Mouse (Mus musculus): ENCODE results near the gene Rae1. TPM values are rescaled to one million over a fixed set of nuclear protein-coding genes. Genes with fewer than 3 reads are reported as not detected.
A peak's percentile ranks its signal among the peaks of the same experiment; 100 is the strongest.

Rae1 gene
- polyA plus RNA-seq, 2 experiments = 123 to 130 TPM

- H3K36me3 ChIP-seq (ENCODE audit: control insufficient read depth, insufficient read depth, low read length) = peaks cover 6% of the 10 kb centered on the region
- H3K4me3 ChIP-seq (replicated peaks; ENCODE audit: low read length) = peak overlapping the region; percentile 65
- DNase-seq (ENCODE audit: low spot score) (no peak), ATAC-seq (ENCODE audit: low FRiP score, low read depth) (no peak)
- peaks cover 34% of the 10 kb centered on the region for H3K4me1 ChIP-seq (ENCODE audit: control insufficient read depth, insufficient read depth, low read length)
- H3K9ac ChIP-seq (ENCODE audit: low read depth, low read length, severe bottlenecking) = peak overlapping the region; percentile 65
- no peak overlapping the region for H3K27ac ChIP-seq (replicated peaks; ENCODE audit: low read depth, low read length)
- no peak for TF ChIP-seq POLR2A (IDR thresholded peaks at IDR 0.05; ENCODE audit: borderline replicate concordance, extremely low read depth, insufficient read depth, insufficient read length)
- WGBS = 24% methylated on average over 10 of the region's 10 CpGs
- H3K9me3 ChIP-seq (ENCODE audit: control insufficient read depth, low read length) = no peaks in the 10 kb centered on the region
- H3K4me2 ChIP-seq (replicated peaks; ENCODE audit: low read depth, low read length, severe bottlenecking) = peak overlapping the region; percentile 88
- no peaks in the 10 kb centered on the region for H3K27me3 ChIP-seq (ENCODE audit: control insufficient read depth, insufficient read depth, low read length)
These were observed 22.9 kb downstream of the Rae1 start for GRCm38 (mm10) chr2:173022813-173023212.

DNA sequence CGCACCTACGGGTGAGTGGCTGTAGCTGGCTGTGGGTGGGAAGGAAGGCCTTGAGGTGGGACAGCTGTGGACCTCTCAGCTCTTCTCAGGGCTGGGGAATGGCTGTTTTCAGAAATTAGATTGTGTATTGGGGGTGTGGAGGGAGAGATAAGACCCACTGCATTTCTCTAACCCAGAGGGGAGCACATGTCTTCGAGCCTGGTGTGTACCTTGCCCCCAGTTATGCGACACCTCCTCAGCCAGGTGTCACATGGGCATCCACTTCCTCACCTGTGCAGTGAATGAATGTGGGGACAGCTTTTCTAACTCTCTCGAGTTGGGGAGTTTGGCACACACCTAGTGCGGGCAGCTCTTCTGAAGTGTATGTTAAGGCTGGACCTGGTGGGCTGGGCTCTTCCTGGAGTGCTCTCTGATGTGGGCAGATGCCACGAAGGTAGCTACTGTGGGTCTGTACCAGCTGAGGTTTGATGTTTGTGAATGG lies 23.5 kb downstream of the Rae1 start:
- no peak for TF ChIP-seq POLR2A (IDR thresholded peaks at IDR 0.05; ENCODE audit: borderline replicate concordance, extremely low read depth, insufficient read depth, insufficient read length)
- ATAC-seq (ENCODE audit: low FRiP score, low read depth) = no peak
- H3K9ac ChIP-seq (ENCODE audit: low read depth, low read length, severe bottlenecking) = no peak overlapping the region
- DNase-seq (ENCODE audit: low spot score) = no peak
- peak overlapping the region; percentile 88 for H3K4me2 ChIP-seq (replicated peaks; ENCODE audit: low read depth, low read length, severe bottlenecking)
- no peaks in the 10 kb centered on the region for H3K27me3 ChIP-seq (ENCODE audit: control insufficient read depth, insufficient read depth, low read length)
- peak overlapping the region; percentile 65; the same call in 1 of the 2 replicates for H3K4me3 ChIP-seq (replicated peaks; ENCODE audit: low read length)
- H3K9me3 ChIP-seq (ENCODE audit: control insufficient read depth, low read length) = no peaks in the 10 kb centered on the region
- H3K4me1 ChIP-seq (ENCODE audit: control insufficient read depth, insufficient read depth, low read length) = peaks cover 34% of the 10 kb centered on the region
- peaks cover 10% of the 10 kb centered on the region for H3K36me3 ChIP-seq (ENCODE audit: control insufficient read depth, insufficient read depth, low read length)
- no peak overlapping the region for H3K27ac ChIP-seq (replicated peaks; ENCODE audit: low read depth, low read length)
- WGBS = 89% methylated on average over 7 of the region's 7 CpGs

DNA sequence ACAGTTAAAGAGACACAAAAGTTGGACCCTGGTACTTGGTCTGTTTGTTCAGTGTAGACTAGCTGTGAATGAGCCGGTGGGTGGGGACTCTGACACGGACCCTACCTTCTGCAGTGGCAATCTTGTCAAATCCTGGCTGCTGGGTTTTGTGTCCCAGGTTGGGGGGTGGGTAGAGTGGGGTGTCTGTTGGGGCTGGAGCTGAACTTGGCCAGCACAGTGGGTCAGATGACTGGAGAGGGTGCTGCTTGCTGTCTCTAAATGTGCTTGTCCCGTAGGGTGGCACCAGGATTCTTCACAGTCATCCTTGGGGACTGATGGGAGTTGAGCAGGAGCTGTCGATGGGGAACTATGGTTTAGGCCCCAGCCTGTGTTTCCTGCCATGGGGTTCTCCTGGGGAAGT lies 24.0 kb downstream of the Rae1 start:
- no peak overlapping the region for H3K4me3 ChIP-seq (replicated peaks; ENCODE audit: low read length)
- H3K36me3 ChIP-seq (ENCODE audit: control insufficient read depth, insufficient read depth, low read length) = peaks cover 14% of the 10 kb centered on the region
- no peak for DNase-seq (ENCODE audit: low spot score)
- no peak for TF ChIP-seq POLR2A (IDR thresholded peaks at IDR 0.05; ENCODE audit: borderline replicate concordance, extremely low read depth, insufficient read depth, insufficient read length)
- no peaks in the 10 kb centered on the region for H3K9me3 ChIP-seq (ENCODE audit: control insufficient read depth, low read length)
- H3K27ac ChIP-seq (replicated peaks; ENCODE audit: low read depth, low read length) = no peak overlapping the region
- H3K4me1 ChIP-seq (ENCODE audit: control insufficient read depth, insufficient read depth, low read length) = peaks cover 34% of the 10 kb centered on the region
- no peaks in the 10 kb centered on the region for H3K27me3 ChIP-seq (ENCODE audit: control insufficient read depth, insufficient read depth, low read length)
- ATAC-seq (ENCODE audit: low FRiP score, low read depth) = no peak
- WGBS = 64% methylated on average over 4 of the region's 4 CpGs
- H3K9ac ChIP-seq (ENCODE audit: low read depth, low read length, severe bottlenecking) = no peak overlapping the region
- H3K4me2 ChIP-seq (replicated peaks; ENCODE audit: low read depth, low read length, severe bottlenecking) = peak overlapping the region; percentile 88

DNA sequence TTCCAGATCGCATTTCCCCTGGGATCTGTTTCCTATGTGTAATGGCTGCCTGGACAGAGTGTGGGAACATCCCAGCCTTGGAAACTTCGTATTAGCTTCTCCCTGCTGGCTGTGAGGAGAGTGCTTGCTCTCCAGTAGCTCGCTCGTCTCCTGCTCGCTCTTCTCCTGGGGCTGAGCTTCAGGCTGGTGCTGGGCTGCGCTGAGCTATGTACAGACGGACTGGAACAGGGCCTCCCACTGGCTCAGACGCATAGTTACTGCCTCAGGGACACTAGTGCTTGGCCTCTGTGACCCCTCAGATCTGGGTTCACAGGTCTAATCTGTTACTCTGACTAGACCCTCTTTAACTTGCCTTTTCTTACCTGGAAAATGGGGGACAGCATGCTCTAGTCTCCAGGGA lies 24.5 kb downstream of the Rae1 start:
- ATAC-seq (ENCODE audit: low FRiP score, low read depth) (no peak), DNase-seq (ENCODE audit: low spot score) (no peak)
- H3K36me3 ChIP-seq (ENCODE audit: control insufficient read depth, insufficient read depth, low read length) = peaks cover 18% of the 10 kb centered on the region
- H3K4me3 ChIP-seq (replicated peaks; ENCODE audit: low read length) = no peak overlapping the region
- 0 out of 2 replicates have a peak overlapping the region, but pooled peaks have one; percentile 88 for H3K4me2 ChIP-seq (replicated peaks; ENCODE audit: low read depth, low read length, severe bottlenecking)
- H3K27ac ChIP-seq (replicated peaks; ENCODE audit: low read depth, low read length) = no peak overlapping the region
- H3K9me3 ChIP-seq (ENCODE audit: control insufficient read depth, low read length) = no peaks in the 10 kb centered on the region
- no peak for TF ChIP-seq POLR2A (IDR thresholded peaks at IDR 0.05; ENCODE audit: borderline replicate concordance, extremely low read depth, insufficient read depth, insufficient read length)
- peaks cover 30% of the 10 kb centered on the region for H3K4me1 ChIP-seq (ENCODE audit: control insufficient read depth, insufficient read depth, low read length)
- H3K9ac ChIP-seq (ENCODE audit: low read depth, low read length, severe bottlenecking) = no peak overlapping the region
- no peaks in the 10 kb centered on the region for H3K27me3 ChIP-seq (ENCODE audit: control insufficient read depth, insufficient read depth, low read length)
- 70% methylated on average over 8 of the region's 8 CpGs for WGBS

DNA sequence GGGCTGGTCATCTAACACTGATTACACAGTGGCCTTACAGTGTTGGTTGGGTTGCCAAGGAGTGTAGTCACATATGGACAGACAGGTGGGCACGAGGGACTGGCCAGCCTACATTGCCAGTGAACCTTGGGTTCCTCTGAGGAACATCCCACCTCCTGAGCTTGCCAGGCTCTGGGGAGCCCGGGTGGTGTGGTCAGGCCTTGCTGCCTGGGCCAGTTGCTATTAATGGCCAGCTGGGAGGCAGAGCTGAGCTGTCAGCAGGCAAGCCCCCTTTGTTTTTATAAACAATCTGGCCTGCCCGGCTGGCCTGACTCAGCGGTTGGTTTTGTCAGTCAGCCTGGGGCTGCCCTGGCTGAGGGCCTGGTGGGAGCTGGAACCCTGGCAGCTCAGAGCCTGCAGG lies 25.0 kb downstream of the Rae1 start:
- Histone ChIP-seq H3K27ac (replicated peaks; ENCODE audit: low read depth, low read length) (no peak overlapping the region), H3K27me3 (ENCODE audit: control insufficient read depth, insufficient read depth, low read length) (no peaks in the 10 kb centered on the region), H3K9ac (ENCODE audit: low read depth, low read length, severe bottlenecking) (peak overlapping the region; percentile 16; the same call in 1 of the 2 replicates), H3K36me3 (ENCODE audit: control insufficient read depth, insufficient read depth, low read length) (peaks cover 23% of the 10 kb centered on the region), H3K4me3 (replicated peaks; ENCODE audit: low read length) (no peak overlapping the region), H3K9me3 (ENCODE audit: control insufficient read depth, low read length) (no peaks in the 10 kb centered on the region), H3K4me1 (ENCODE audit: control insufficient read depth, insufficient read depth, low read length) (peaks cover 28% of the 10 kb centered on the region), H3K4me2 (replicated peaks; ENCODE audit: low read depth, low read length, severe bottlenecking) (no peak overlapping the region)
- DNase-seq (ENCODE audit: low spot score) = no peak
- no peak for TF ChIP-seq POLR2A (IDR thresholded peaks at IDR 0.05; ENCODE audit: borderline replicate concordance, extremely low read depth, insufficient read depth, insufficient read length)
- WGBS = 33% methylated on average over 4 of the region's 4 CpGs
- no peak for ATAC-seq (ENCODE audit: low FRiP score, low read depth)

GRCm38 (mm10) chr2:173026286-173026685 lies 26.4 kb downstream of the Rae1 start:
- peaks cover 30% of the 10 kb centered on the region for H3K36me3 ChIP-seq (ENCODE audit: control insufficient read depth, insufficient read depth, low read length)
- no peak for ATAC-seq (ENCODE audit: low FRiP score, low read depth)

More at GRCm38 (mm10) chr2:173026286-173026685, 26.4 kb downstream of the Rae1 start:
- no peak for DNase-seq (ENCODE audit: low spot score)
- 63% methylated on average over 5 of the region's 5 CpGs for WGBS
- H3K9ac ChIP-seq (ENCODE audit: low read depth, low read length, severe bottlenecking) = no peak overlapping the region
- H3K27me3 ChIP-seq (ENCODE audit: control insufficient read depth, insufficient read depth, low read length) = no peaks in the 10 kb centered on the region
- TF ChIP-seq POLR2A (IDR thresholded peaks at IDR 0.05; ENCODE audit: borderline replicate concordance, extremely low read depth, insufficient read depth, insufficient read length) = no peak
- no peak overlapping the region for H3K27ac ChIP-seq (replicated peaks; ENCODE audit: low read depth, low read length)
- H3K4me1 ChIP-seq (ENCODE audit: control insufficient read depth, insufficient read depth, low read length) = peaks cover 21% of the 10 kb centered on the region
- no peaks in the 10 kb centered on the region for H3K9me3 ChIP-seq (ENCODE audit: control insufficient read depth, low read length)
- no peak overlapping the region for H3K4me3 ChIP-seq (replicated peaks; ENCODE audit: low read length)
- no peak overlapping the region for H3K4me2 ChIP-seq (replicated peaks; ENCODE audit: low read depth, low read length, severe bottlenecking)

All from limb, embryonic 14.5 days (tissue).